8 mouse cellular contexts compared by ENCODE assay signal in the genomic region with DNA sequence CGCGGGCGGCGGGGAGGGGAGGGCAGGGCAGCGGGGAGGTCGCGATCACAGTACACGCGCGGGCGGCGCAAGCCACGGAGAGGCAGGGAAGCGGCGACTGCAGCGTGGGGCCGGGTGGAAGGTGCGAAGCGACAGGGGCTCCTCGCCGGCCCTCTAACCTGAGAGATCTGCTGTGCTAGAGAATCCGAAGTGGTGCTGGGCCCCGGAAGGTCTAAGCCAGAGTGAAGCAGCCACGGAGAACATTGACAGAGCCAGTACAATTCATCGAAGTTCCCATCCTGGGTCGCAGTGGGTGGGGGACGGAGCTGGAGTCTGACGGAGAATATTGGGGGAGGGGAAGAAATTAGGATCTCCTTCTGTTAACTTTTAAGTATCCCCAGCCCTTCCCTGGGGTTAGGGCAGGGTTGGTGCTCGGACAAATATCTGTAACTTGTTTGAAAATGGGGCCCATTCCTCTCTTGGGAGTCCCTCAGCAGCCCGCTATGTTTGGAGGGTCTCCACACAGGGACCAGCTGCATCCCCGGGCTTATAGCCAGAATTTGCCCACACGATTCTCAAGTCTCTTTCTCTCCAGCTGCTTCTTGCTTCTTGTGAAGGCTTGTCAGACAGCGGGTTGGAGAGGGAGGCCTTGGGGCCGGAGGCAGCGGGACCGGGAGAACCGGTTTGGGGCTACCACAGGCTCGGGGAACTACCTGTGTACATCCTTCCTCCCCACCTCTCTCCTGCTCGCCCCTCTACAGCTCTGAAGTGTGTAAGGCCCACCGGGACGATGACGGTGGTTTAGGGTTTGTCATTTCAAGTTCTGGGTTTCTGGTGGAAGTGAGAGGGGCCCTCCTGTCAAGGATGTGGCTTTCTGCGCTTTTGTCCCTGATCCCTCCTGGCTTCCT. TPM values are rescaled to one million over a fixed set of nuclear protein-coding genes. Genes with fewer than 3 reads are reported as not detected.
DNase-seq lines count a peak whose midpoint lies in the region; ATAC-seq lines count a peak whose summit lies in the region.

No protein-coding gene starts in this region.

- intact Hi-C loops in heart, postnatal 36 days (cut with DNase I) = loop anchor here (1.0 to 5.0 kb wide), 2 partner anchors 12 to 88 kb away; partner anchors contain the start of gene Gabpb2

- peak overlapping the region; percentile 95 for H3K9ac ChIP-seq in embryonic facial prominence, embryonic 13.5 days
- peak overlapping the region; percentile 96 for H3K9ac ChIP-seq in lung, embryonic 15.5 days

- no peaks in the 10 kb centered on the region for H3K9me3 ChIP-seq in embryonic facial prominence, embryonic 13.5 days
- no peaks in the 10 kb centered on the region for H3K9me3 ChIP-seq in lung, embryonic 15.5 days

- DNase-seq in CD4-positive helper T cell, adult 2 months (ENCODE audit: low read depth, low spot score) = peak; percentile 60
- peak; percentile 42 to 50 for DNase-seq in heart, postnatal 36 days
- DNase-seq in layer of hippocampus, adult 8-10 months (ENCODE audit: low spot score in 2 of 2) = peak; percentile 66 to 67
- DNase-seq in right cerebral cortex, postnatal 10 days (ENCODE audit: low spot score in 2 of 2) = peak; percentile 87 to 92
- DNase-seq in urinary bladder, postnatal 36 days (ENCODE audit: low spot score in 2 of 2) = peak; percentile 67 to 76

- WGBS in embryonic facial prominence, embryonic 13.5 days = under 1% methylated on average over 43 of the region's 43 CpGs
- WGBS in lung, embryonic 15.5 days = under 1% methylated on average over 43 of the region's 43 CpGs

- H3K36me3 ChIP-seq in embryonic facial prominence, embryonic 13.5 days = peaks cover 40% of the 10 kb centered on the region
- peaks cover 34% of the 10 kb centered on the region for H3K36me3 ChIP-seq in lung, embryonic 15.5 days

- peak; percentile 11 for ATAC-seq in activated CD4-positive, CD25-positive, alpha-beta regulatory T cell, adult 4 months
- peak; percentile 63 for ATAC-seq in embryonic facial prominence, embryonic 13.5 days (ENCODE audit: insufficient number of reproducible peaks, insufficient read depth, low FRiP score, low TSS enrichment, low read depth)
- peak; percentile 29; the same call in 1 of the 2 replicates for ATAC-seq in lung, embryonic 15.5 days (ENCODE audit: borderline replicate concordance, extremely low read depth, low FRiP score, low TSS enrichment)

- no peaks in the 10 kb centered on the region for H3K27me3 ChIP-seq in embryonic facial prominence, embryonic 13.5 days
- no peaks in the 10 kb centered on the region for H3K27me3 ChIP-seq in lung, embryonic 15.5 days

- peak overlapping the region; percentile 88 for H3K4me2 ChIP-seq in embryonic facial prominence, embryonic 13.5 days
- H3K4me2 ChIP-seq in lung, embryonic 15.5 days = peak overlapping the region; percentile 86

- peaks cover 40% of the 10 kb centered on the region for H3K4me1 ChIP-seq in embryonic facial prominence, embryonic 13.5 days
- H3K4me1 ChIP-seq in lung, embryonic 15.5 days = peaks cover 33% of the 10 kb centered on the region

- H3K4me3 ChIP-seq in embryonic facial prominence, embryonic 13.5 days = peak overlapping the region; percentile 82
- peak overlapping the region; percentile 88 for H3K4me3 ChIP-seq in lung, embryonic 15.5 days

- peak overlapping the region; percentile 97 for H3K27ac ChIP-seq in embryonic facial prominence, embryonic 13.5 days
- peak overlapping the region; percentile 98 for H3K27ac ChIP-seq in lung, embryonic 15.5 days

RNA-seq across cellular contexts. Expression of gene Cdc42se1, which starts 0.6 kb away (rescaled TPM):
- polyA plus RNA-seq in activated CD4-positive, CD25-positive, alpha-beta regulatory T cell, adult 4 months (2017; shearing (Covaris generic)) = 100 to 1,000 TPM; 258 to 260 TPM
- polyA plus RNA-seq in embryonic facial prominence, embryonic 13.5 days (2015; fragmentation: Nextera tagmentation; extraction: Ambion mirVana) = 89.6 and 91.2 TPM in 2 replicates
- total RNA-seq in heart, postnatal 36 days (2021) = 10 to 100 TPM; 20.4 to 22.8 TPM
- 10 to 100 TPM; 72.9 to 79.5 (median 77.2) TPM for total RNA-seq in layer of hippocampus, adult 8-10 months (2022)
- 111 and 115 TPM in 2 replicates for polyA plus RNA-seq in lung, embryonic 15.5 days (2015; fragmentation: Nextera tagmentation; extraction: Ambion mirVana)

RNA-seq across cellular contexts. Expression of gene Mllt11, which starts 2.8 kb away (rescaled TPM):
- polyA plus RNA-seq in activated CD4-positive, CD25-positive, alpha-beta regulatory T cell, adult 4 months (2017; shearing (Covaris generic)) = 10 to 100 TPM; 21.2 to 31.5 TPM
- polyA plus RNA-seq in embryonic facial prominence, embryonic 13.5 days (2015; fragmentation: Nextera tagmentation; extraction: Ambion mirVana) = 18.8 and 20.3 TPM in 2 replicates
- 1 to 10 TPM; 6.1 to 8.5 TPM for total RNA-seq in heart, postnatal 36 days (2021)
- total RNA-seq in layer of hippocampus, adult 8-10 months (2022) = 100 to 1,000 TPM; 265 to 305 (median 277) TPM
- polyA plus RNA-seq in lung, embryonic 15.5 days (2015; fragmentation: Nextera tagmentation; extraction: Ambion mirVana) = 10.7 and 11.6 TPM in 2 replicates

RNA-seq across cellular contexts. Expression of gene Gabpb2, which starts 11.4 kb away (rescaled TPM):
- polyA plus RNA-seq in activated CD4-positive, CD25-positive, alpha-beta regulatory T cell, adult 4 months (2017; shearing (Covaris generic)) = 10 to 100 TPM; 31.0 to 34.7 TPM
- polyA plus RNA-seq in embryonic facial prominence, embryonic 13.5 days (2015; fragmentation: Nextera tagmentation; extraction: Ambion mirVana) = 13.9 and 14.2 TPM in 2 replicates
- 10 to 100 TPM; 10.9 to 11.7 TPM for total RNA-seq in heart, postnatal 36 days (2021)
- total RNA-seq in layer of hippocampus, adult 8-10 months (2022) = 10 to 100 TPM; 15.7 to 18.0 (median 17.5) TPM
- 9.9 and 11.2 TPM in 2 replicates for polyA plus RNA-seq in lung, embryonic 15.5 days (2015; fragmentation: Nextera tagmentation; extraction: Ambion mirVana)

RNA-seq across cellular contexts. Expression of gene Gm128, which starts 12.3 kb away (rescaled TPM):
- 1 to 10 TPM in 1 of 2 experiments, under 1 TPM in 1; 0.40 to 1.1 TPM for polyA plus RNA-seq in activated CD4-positive, CD25-positive, alpha-beta regulatory T cell, adult 4 months (2017; shearing (Covaris generic))
- 0.46 and 0.61 TPM in 2 replicates for polyA plus RNA-seq in embryonic facial prominence, embryonic 13.5 days (2015; fragmentation: Nextera tagmentation; extraction: Ambion mirVana)
- not detected for total RNA-seq in heart, postnatal 36 days (2021)
- under 1 TPM in 3 of 4 experiments, not detected in 1; 0.25 to 0.45 (median 0.41) TPM for total RNA-seq in layer of hippocampus, adult 8-10 months (2022)
- 0.32 and 0.60 TPM in 2 replicates for polyA plus RNA-seq in lung, embryonic 15.5 days (2015; fragmentation: Nextera tagmentation; extraction: Ambion mirVana)

RNA-seq across cellular contexts. Expression of gene Bnipl, which starts 21.9 kb away (rescaled TPM):
- not detected for polyA plus RNA-seq in activated CD4-positive, CD25-positive, alpha-beta regulatory T cell, adult 4 months (2017; shearing (Covaris generic))
- 4.9 and 6.2 TPM in 2 replicates for polyA plus RNA-seq in embryonic facial prominence, embryonic 13.5 days (2015; fragmentation: Nextera tagmentation; extraction: Ambion mirVana)
- total RNA-seq in heart, postnatal 36 days (2021) = not detected
- total RNA-seq in layer of hippocampus, adult 8-10 months (2022) = under 1 TPM in 3 of 4 experiments, not detected in 1; 0.43 to 0.95 (median 0.63) TPM
- 4.0 and 4.1 TPM in 2 replicates for polyA plus RNA-seq in lung, embryonic 15.5 days (2015; fragmentation: Nextera tagmentation; extraction: Ambion mirVana)

Comparison
In these comparisons a context has a peak if more than half of its experiments do, and no peak if none do; other contexts are left out.
1. Peak in every context shown above with its lines: DNase-seq, ATAC-seq, H3K4me3 ChIP-seq and H3K27ac ChIP-seq.
2. ATAC-seq: peak in every context shown above with its lines; median percentile 63 in embryonic facial prominence, embryonic 13.5 days; 29 in lung, embryonic 15.5 days; 11 in activated CD4-positive, CD25-positive, alpha-beta regulatory T cell, adult 4 months.